Comparison of ENCODE assay signal across 7 mouse cellular contexts in genomic region chr2:33468466-33469097, GRCm38 (mm10). TPM values are rescaled to one million over a fixed set of nuclear protein-coding genes. Genes with fewer than 3 reads are reported as not detected.
A peak's percentile ranks its signal among the peaks of the same experiment; 100 is the strongest.
DNase-seq lines count a peak whose midpoint lies in the region; ATAC-seq and TF ChIP-seq lines count a peak whose summit lies in the region.

Gene Zbtb43 (minus strand): TSS chr2:33468559.

- ATAC-seq in intestine, postnatal 0 days = peak; percentile 81
- peak; percentile 95 for ATAC-seq in midbrain, embryonic 12.5 days (ENCODE audit: low FRiP score, low read depth)

- TF ChIP-seq CTCF in intestine, postnatal 0 days (IDR thresholded peaks at IDR 0.05; ENCODE audit: low read depth) = no peak
- no peak for TF ChIP-seq CTCF in small intestine, adult 2 months (IDR thresholded peaks at IDR 0.05; ENCODE audit: extremely low read depth, insufficient read length, insufficient replicate concordance, low read depth, low read length)

- H3K36me3 ChIP-seq in intestine, postnatal 0 days (ENCODE audit: control insufficient read depth, insufficient read depth) = peaks cover 4% of the 10 kb centered on the region; the same call in 1 of the 2 replicates
- H3K36me3 ChIP-seq in midbrain, embryonic 12.5 days = peaks cover 6% of the 10 kb centered on the region; the same call in 1 of the 2 replicates
- H3K36me3 ChIP-seq in small intestine, adult 2 months (ENCODE audit: control insufficient read depth, insufficient read depth, low read length) = peaks cover 10% of the 10 kb centered on the region

- intact Hi-C loops in left cerebral cortex, postnatal 4 days (cut with DNase I) = no loop called here

- no peaks in the 10 kb centered on the region for H3K9me3 ChIP-seq in intestine, postnatal 0 days (ENCODE audit: control insufficient read depth)
- no peaks in the 10 kb centered on the region for H3K9me3 ChIP-seq in midbrain, embryonic 12.5 days

- H3K4me1 ChIP-seq in intestine, postnatal 0 days (replicated peaks; ENCODE audit: control insufficient read depth, insufficient read depth, low read length) = peaks cover 3% of the 10 kb centered on the region; the same call in 1 of the 2 replicates
- peaks cover 30% of the 10 kb centered on the region for H3K4me1 ChIP-seq in midbrain, embryonic 12.5 days
- H3K4me1 ChIP-seq in small intestine, adult 2 months (ENCODE audit: control insufficient read depth, insufficient read depth, insufficient read length, low read length) = peaks cover 9% of the 10 kb centered on the region; the same call in 1 of the 2 replicates

- peak within 1 kb of the TSS; percentile 90 for H3K4me3 ChIP-seq in intestine, postnatal 0 days (ENCODE audit: low read depth, low read length)
- peak within 1 kb of the TSS; percentile 95 for H3K4me3 ChIP-seq in midbrain, embryonic 12.5 days
- peak within 1 kb of the TSS; percentile 87 for H3K4me3 ChIP-seq in small intestine, adult 2 months (ENCODE audit: low read depth, low read length)

- H3K9ac ChIP-seq in intestine, postnatal 0 days (ENCODE audit: low read depth, low read length) = peak within 1 kb of the TSS; percentile 95
- peak within 1 kb of the TSS; percentile 94 for H3K9ac ChIP-seq in midbrain, embryonic 12.5 days (replicated peaks)

- H3K4me2 ChIP-seq in intestine, postnatal 0 days (replicated peaks; ENCODE audit: low read depth) = peak within 1 kb of the TSS; percentile 84
- H3K4me2 ChIP-seq in midbrain, embryonic 12.5 days (replicated peaks) = peak within 1 kb of the TSS; percentile 89

- no peaks in the 10 kb centered on the region for H3K27me3 ChIP-seq in intestine, postnatal 0 days (replicated peaks; ENCODE audit: control insufficient read depth, insufficient read depth, low read length)
- H3K27me3 ChIP-seq in midbrain, embryonic 12.5 days = peaks cover 15% of the 10 kb centered on the region
- no peaks in the 10 kb centered on the region for H3K27me3 ChIP-seq in small intestine, adult 2 months (ENCODE audit: control insufficient read depth, insufficient read depth, low read length)

- peak within 1 kb of the TSS; percentile 96 for H3K27ac ChIP-seq in intestine, postnatal 0 days (ENCODE audit: low read depth, low read length)
- peak within 1 kb of the TSS; percentile 58; the same call in 1 of the 2 replicates for H3K27ac ChIP-seq in midbrain, embryonic 12.5 days (replicated peaks)
- peak within 1 kb of the TSS; percentile 88 for H3K27ac ChIP-seq in small intestine, adult 2 months (ENCODE audit: insufficient read depth, low read depth, low read length)

- peak; percentile 95 for DNase-seq in adrenal gland, adult 8-10 months
- peak; percentile 97 for DNase-seq in embryo, embryonic 9.5 days (ENCODE audit: extremely low spot score)
- DNase-seq in gonadal fat pad, adult 2 months (ENCODE audit: low read depth) = no peak
- peak; percentile 97 for DNase-seq in left cerebral cortex, postnatal 4 days

- 4% methylated on average over 36 of the region's 36 CpGs for WGBS in intestine, postnatal 0 days
- 5% methylated on average over 36 of the region's 36 CpGs for WGBS in midbrain, embryonic 12.5 days
- 4% methylated on average over 36 of the region's 36 CpGs for WGBS in small intestine, adult 2 months

- peak; percentile 81 for TF ChIP-seq POLR2A in small intestine, adult 2 months (IDR thresholded peaks at IDR 0.05; ENCODE audit: low read depth, low read length)

RNA-seq across cellular contexts. Expression of gene Zbtb43, which starts in this region (rescaled TPM):
- 10 to 100 TPM; 18.1 to 24.5 (median 22.5) TPM for total RNA-seq in adrenal gland, adult 8-10 months (2022)
- 9.9 and 10.2 TPM in 2 replicates for polyA plus RNA-seq in gonadal fat pad, adult 2 months (2012; rRNA removed)
- 9.3 and 9.7 TPM in 2 replicates for polyA plus RNA-seq in intestine, postnatal 0 days (2015; fragmentation: Nextera tagmentation; extraction: Ambion mirVana)
- total RNA-seq in left cerebral cortex, postnatal 4 days (2021) = 10 to 100 TPM; 28.0 to 29.7 TPM
- polyA plus RNA-seq in midbrain, embryonic 12.5 days (2016; fragmentation: Nextera tagmentation; extraction: Ambion mirVana) = 29.2 and 30.7 TPM in 2 replicates
- polyA plus RNA-seq in small intestine, adult 2 months (2012; rRNA removed) = 4.2 and 7.7 TPM in 2 replicates
